Mouse (Mus musculus): ENCODE data around the gene Plpp1.

GRCm38 (mm10) chr13:112862342-112862741, 61.8 kb downstream of the Plpp1 start:
- TF ChIP-seq UBTF (IDR thresholded peaks at IDR 0.05; ENCODE audit: borderline replicate concordance, insufficient read depth, low read depth, low read length) (no peak), KAT2A (conservative IDR thresholded peaks at IDR 0.05; ENCODE audit: low read depth, low read length) (no peak), ZC3H11A (IDR thresholded peaks at IDR 0.05; ENCODE audit: low read depth, low read length) (no peak), SIN3A (IDR thresholded peaks at IDR 0.05; ENCODE audit: low read length) (no peak), MAX (IDR thresholded peaks at IDR 0.05; ENCODE audit: low read length) (no peak), CTCF (IDR thresholded peaks at IDR 0.05 in 2 of 3, conservative IDR thresholded peaks at IDR 0.05 in 1 of 3; ENCODE audit: control insufficient read depth in 1 of 3, insufficient read depth in 1 of 3, low read depth in 2 of 3, low read length in 3 of 3, poor library complexity in 1 of 3, severe bottlenecking in 1 of 3) (no peak), CHD2 (IDR thresholded peaks at IDR 0.05; ENCODE audit: low read length) (no peak), RCOR1 (IDR thresholded peaks at IDR 0.05; ENCODE audit: low read depth, low read length) (no peak), GATA1 (IDR thresholded peaks at IDR 0.05; ENCODE audit: low read depth, low read length) (no peak), POLR2AphosphoS2 (IDR thresholded peaks at IDR 0.05; ENCODE audit: low read length) (no peak), BHLHE40 (IDR thresholded peaks at IDR 0.05; ENCODE audit: borderline replicate concordance, low read depth, low read length) (no peak), POLR2A (IDR thresholded peaks at IDR 0.05; ENCODE audit: control insufficient read depth in 1 of 2, insufficient read depth in 1 of 2, low read depth in 1 of 2, low read length in 2 of 2, poor library complexity in 1 of 2) (no peak), GABPA (IDR thresholded peaks at IDR 0.05; ENCODE audit: low read depth, low read length) (no peak)

Data from MEL (cell line).